Comparison of ENCODE assay signal across 9 mouse cellular contexts in the genomic region with DNA sequence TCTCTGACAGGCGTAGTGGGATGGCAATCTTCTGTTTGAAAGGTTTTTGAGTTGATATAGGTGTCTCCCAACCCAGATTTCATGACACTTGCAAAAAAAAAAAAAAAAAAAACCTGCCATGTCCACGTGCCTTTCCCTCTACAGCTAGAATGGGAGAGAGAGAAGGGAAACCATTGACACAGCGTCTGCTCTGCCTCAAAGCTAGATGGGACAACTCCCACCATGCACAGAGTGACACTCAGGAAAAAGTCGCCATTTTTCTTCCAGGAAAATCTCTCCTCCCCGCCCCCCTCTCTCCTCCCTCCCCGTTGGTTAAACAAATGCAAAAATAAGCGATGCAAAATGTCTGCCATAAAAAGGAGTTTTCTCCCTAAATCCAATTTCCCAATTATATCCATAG.
A peak's percentile ranks its signal among the peaks of the same experiment; 100 is the strongest.
DNase-seq lines count a peak whose midpoint lies in the region; ATAC-seq lines count a peak whose summit lies in the region.
"Had no signal": no experiment of that assay in that cellular context is flagged by ENCODE, and none has a peak within 500 bp of the region (broad histone marks: within the 10 kb centered on the region; RNA-seq: fewer than 3 reads in every experiment).

No protein-coding gene starts in this region.

- no peaks in the 10 kb centered on the region for H3K9me3 ChIP-seq in heart, embryonic 14.5 days (ENCODE audit: control insufficient read depth, low read length)
- no peaks in the 10 kb centered on the region for H3K9me3 ChIP-seq in forebrain, embryonic 11.5 days (ENCODE audit: control insufficient read depth, low read length)
- no peaks in the 10 kb centered on the region for H3K9me3 ChIP-seq in limb, embryonic 13.5 days

- peaks cover 15 to 20% of the 10 kb centered on the region in 2 experiments for H3K4me1 ChIP-seq in heart, embryonic 14.5 days (ENCODE audit: control insufficient read depth in 2 of 2, insufficient read depth in 2 of 2, low read length in 2 of 2)
- H3K4me1 ChIP-seq in forebrain, embryonic 11.5 days (replicated peaks; ENCODE audit: control insufficient read depth, insufficient read depth, low read length): peaks cover 10% of the 10 kb centered on the region; the same call in 1 of the 2 replicates
- peaks cover 56% of the 10 kb centered on the region for H3K4me1 ChIP-seq in limb, embryonic 13.5 days

- intact Hi-C loops in heart, postnatal 25 days (cut with DNase I): loop anchor here (5.0 kb wide), 1 partner anchor 56 kb away; no protein-coding TSS in a partner anchor

- peak overlapping the region in 1 of 2 experiments; percentile 35; a peak in 3 of 4 replicates for H3K4me3 ChIP-seq in heart, embryonic 14.5 days (ENCODE audit: control insufficient read depth in 1 of 2, insufficient read depth in 1 of 2, low read depth in 1 of 2, low read length in 2 of 2)
- no peak overlapping the region for H3K4me3 ChIP-seq in forebrain, embryonic 11.5 days (ENCODE audit: low read depth, low read length)
- H3K4me3 ChIP-seq in limb, embryonic 13.5 days: no peak overlapping the region

- no peaks in the 10 kb centered on the region for H3K36me3 ChIP-seq in heart, embryonic 14.5 days (ENCODE audit: control insufficient read depth, insufficient read depth, low read length)
- no peaks in the 10 kb centered on the region for H3K36me3 ChIP-seq in forebrain, embryonic 11.5 days (ENCODE audit: control insufficient read depth, insufficient read depth, low read length)
- no peaks in the 10 kb centered on the region for H3K36me3 ChIP-seq in limb, embryonic 13.5 days

- peak overlapping the region; percentile 73; the same call in 1 of the 2 replicates for H3K9ac ChIP-seq in heart, embryonic 14.5 days (ENCODE audit: low read length)
- H3K9ac ChIP-seq in forebrain, embryonic 11.5 days (ENCODE audit: low read length): peak overlapping the region; percentile 66; the same call in 1 of the 2 replicates
- peak overlapping the region; percentile 72; the same call in 1 of the 2 replicates for H3K9ac ChIP-seq in limb, embryonic 13.5 days

- WGBS in heart, embryonic 14.5 days: 55% methylated on average over 7 of the region's 7 CpGs
- 58% methylated on average over 7 of the region's 7 CpGs for WGBS in forebrain, embryonic 11.5 days
- 39% methylated on average over 7 of the region's 7 CpGs for WGBS in limb, embryonic 13.5 days

- no peaks in the 10 kb centered on the region for H3K27me3 ChIP-seq in heart, embryonic 14.5 days (ENCODE audit: control insufficient read depth, insufficient read depth, low read length)
- H3K27me3 ChIP-seq in forebrain, embryonic 11.5 days (ENCODE audit: control insufficient read depth, insufficient read depth, low read length): no peaks in the 10 kb centered on the region
- H3K27me3 ChIP-seq in limb, embryonic 13.5 days: no peaks in the 10 kb centered on the region
- H3K27me3 ChIP-seq: CH12.LX had no signal

- DNase-seq in heart, postnatal 25 days (ENCODE audit: low spot score): no peak
- DNase-seq in MN1 (ENCODE audit: low spot score): peak; percentile 57
- DNase-seq in forebrain, embryonic 11.5 days (ENCODE audit: low spot score): no peak
- no peak for DNase-seq in urinary bladder, postnatal 25 days (ENCODE audit: low spot score)
- DNase-seq in adrenal gland, postnatal 4 days (ENCODE audit: low spot score in 2 of 2): no peak

- peak overlapping the region; percentile 80 for H3K4me2 ChIP-seq in heart, embryonic 14.5 days (ENCODE audit: low read length)
- H3K4me2 ChIP-seq in forebrain, embryonic 11.5 days (ENCODE audit: low read depth, low read length, severe bottlenecking): peak overlapping the region; percentile 52
- peak overlapping the region; percentile 70 for H3K4me2 ChIP-seq in limb, embryonic 13.5 days (replicated peaks)

- ATAC-seq in heart, embryonic 14.5 days (ENCODE audit: insufficient number of reproducible peaks, insufficient read depth, low FRiP score, low read depth): no peak
- 0 out of 2 replicates have a peak, but pooled peaks have one; percentile 12 for ATAC-seq in forebrain, embryonic 11.5 days (replicated peaks; ENCODE audit: low FRiP score)
- no peak for ATAC-seq in limb, embryonic 13.5 days (ENCODE audit: low FRiP score, low read depth)
- no peak for ATAC-seq in megakaryocyte progenitor cell, adult 5-6 weeks (replicated peaks; ENCODE audit: poor library complexity)

- peak overlapping the region; percentile 76 to 79 for H3K27ac ChIP-seq in heart, embryonic 14.5 days (replicated peaks in 1 of 2; ENCODE audit: control insufficient read depth in 1 of 2, insufficient read depth in 1 of 2, low read depth in 2 of 2, low read length in 2 of 2)
- peak overlapping the region; percentile 93 for H3K27ac ChIP-seq in forebrain, embryonic 11.5 days (ENCODE audit: low read depth, low read length)
- H3K27ac ChIP-seq in limb, embryonic 13.5 days: peak overlapping the region; percentile 99
